Mouse (Mus musculus) liver, adult 2 months (tissue): Measurements from ENCODE around the gene 6330409D20Rik.

ENCODE experiments used
- CTCF ChIP-seq: fragments of 200-500 bp; IDR thresholded peaks from 2 replicates; pipeline ENCODE4 v1.5.1; 2011; ENCODE audit warnings: low read depth, low read length, control low read depth
- POLR2A ChIP-seq: fragments of 200-500 bp; IDR thresholded peaks from 2 replicates; pipeline ENCODE4 v1.6.1; 2011; ENCODE audit warnings: low read length, control low read depth; ENCODE audit not compliant: insufficient read depth; ENCODE audit errors: extremely low read depth

DNA sequence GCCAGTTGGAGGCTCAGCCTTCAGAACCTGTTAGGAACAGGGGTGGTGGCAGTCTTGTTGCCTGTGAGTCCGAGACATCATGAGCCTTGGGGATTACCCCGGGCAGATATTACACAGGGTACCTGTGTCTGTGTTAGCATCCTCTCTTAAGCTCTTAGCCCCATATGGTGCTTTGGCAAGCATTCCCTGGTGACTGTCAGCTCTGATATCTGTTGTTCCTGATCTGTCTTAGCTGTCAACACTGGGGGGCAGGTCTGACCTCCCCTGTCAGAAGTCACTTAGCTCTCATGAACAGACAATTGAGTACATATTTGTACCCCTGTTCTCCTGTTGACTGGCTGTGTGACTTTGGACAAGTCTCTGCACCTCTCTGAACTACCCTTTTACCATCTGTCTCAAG is 18.2 kb upstream of the 6330409D20Rik start:
- TF ChIP-seq CTCF (no peak), POLR2A (no peak)
